Mouse (Mus musculus) CH12.LX (cell line): Measurements from ENCODE around the gene Rilpl1. TPM values are rescaled to one million over a fixed set of nuclear protein-coding genes. Genes with fewer than 3 reads are reported as not detected.

Experiments
- DNase-seq: peaks from one replicate; pipeline ENCODE4 v3.0.0-alpha.2; 2013; ENCODE audit errors: extremely low read depth
- H3K27ac ChIP-seq: 2 replicates; pipeline ENCODE4 v1.5.1; 2012; ENCODE audit warnings: low read depth, mild to moderate bottlenecking, control low read depth, moderate library complexity; ENCODE audit not compliant: insufficient read depth
- H3K27me3 ChIP-seq: replicated peaks from 2 replicates; pipeline ENCODE3; 2012; ENCODE audit warnings: inconsistent platforms
- H3K36me3 ChIP-seq, 2 experiments: replicated peaks in 1 of 2; 2 replicates each; pipeline versions ENCODE3 to v1.6.1; 2012; ENCODE audit warnings: inconsistent platforms in 1 of 2, low read length in 1 of 2, mild to moderate bottlenecking in 1 of 2, mixed read lengths in 1 of 2, moderate library complexity in 1 of 2; ENCODE audit not compliant: control insufficient read depth in 1 of 2, insufficient read depth in 1 of 2
- H3K4me1 ChIP-seq, 2 experiments: 2 replicates each; pipeline ENCODE4 v1.6.1; 2012; ENCODE audit warnings: inconsistent platforms in 1 of 2, moderate library complexity in 1 of 2; ENCODE audit not compliant: insufficient read depth in 2 of 2, control insufficient read depth in 1 of 2
- H3K4me2 ChIP-seq: 2 replicates; pipeline ENCODE4 v1.6.1; 2012; ENCODE audit warnings: low read depth, mild to moderate bottlenecking, control low read depth; ENCODE audit not compliant: poor library complexity, insufficient read depth, severe bottlenecking
- H3K4me3 ChIP-seq, 3 experiments: fragments of 150-350 bp in 1 of 3; sonication (generic) in 1 of 3; replicated peaks in 1 of 3; 2 replicates each; pipeline versions ENCODE3 to v1.5.1; 2011 to 2012; ENCODE audit warnings: low read depth in 2 of 3, low read length in 2 of 3, mild to moderate bottlenecking in 2 of 3, moderate library complexity in 2 of 3, control low read depth in 1 of 3, improper control_type of control experiment in 1 of 3, inconsistent platforms in 1 of 3, mixed read lengths in 1 of 3; ENCODE audit not compliant: poor library complexity in 1 of 3
- H3K79me2 ChIP-seq: replicated peaks from 2 replicates; pipeline ENCODE4 v1.6.1; 2012; ENCODE audit warnings: mild to moderate bottlenecking, moderate library complexity; ENCODE audit not compliant: control insufficient read depth, poor library complexity, insufficient read depth, severe bottlenecking; ENCODE audit errors: extremely low read depth
- H3K9ac ChIP-seq: 2 replicates; pipeline ENCODE4 v1.6.1; 2012; ENCODE audit warnings: low read depth, mild to moderate bottlenecking, control low read depth, moderate library complexity; ENCODE audit not compliant: insufficient read depth
- H3K9me3 ChIP-seq: replicated peaks from 2 replicates; pipeline ENCODE3; 2012; ENCODE audit warnings: low read length, inconsistent platforms, mixed read lengths
- BHLHE40 ChIP-seq: IDR thresholded peaks from 2 replicates; pipeline ENCODE4 v1.6.1; 2011; ENCODE audit warnings: mild to moderate bottlenecking, low read depth, low read length, improper control_type of control experiment
- CHD1 ChIP-seq: IDR thresholded peaks from 2 replicates; pipeline ENCODE4 v1.6.1; 2012; ENCODE audit warnings: low read depth, low read length, improper control_type of control experiment, inconsistent platforms
- EP300 ChIP-seq: IDR thresholded peaks from 2 replicates; pipeline ENCODE4 v1.6.1; 2011; ENCODE audit warnings: low read length, improper control_type of control experiment
- ETS1 ChIP-seq: conservative IDR thresholded peaks from 2 replicates; pipeline ENCODE4 v1.6.1; 2012; ENCODE audit warnings: low read depth, mild to moderate bottlenecking, inconsistent platforms, low read length, improper control_type of control experiment, moderate library complexity
- GABPA ChIP-seq: IDR thresholded peaks from 2 replicates; pipeline ENCODE4 v1.6.1; 2012; ENCODE audit warnings: low read depth, low read length, improper control_type of control experiment, inconsistent platforms; ENCODE audit not compliant: insufficient replicate concordance
- HCFC1 ChIP-seq: IDR thresholded peaks from 2 replicates; pipeline ENCODE4 v1.6.1; 2012; ENCODE audit warnings: low read depth, mild to moderate bottlenecking, inconsistent platforms, low read length, improper control_type of control experiment
- IRF4 ChIP-seq: IDR thresholded peaks from 2 replicates; pipeline ENCODE4 v1.6.1; 2014; ENCODE audit warnings: low read depth, mild to moderate bottlenecking, inconsistent platforms, low read length, improper control_type of control experiment
- MAFK ChIP-seq: IDR thresholded peaks from 2 replicates; pipeline ENCODE4 v1.6.1; 2011; ENCODE audit warnings: low read length, improper control_type of control experiment; ENCODE audit not compliant: insufficient replicate concordance
- MAX ChIP-seq: IDR thresholded peaks from 2 replicates; pipeline ENCODE4 v1.6.1; 2011; ENCODE audit warnings: low read length, improper control_type of control experiment
- MAZ ChIP-seq: IDR thresholded peaks from 2 replicates; pipeline ENCODE4 v1.6.1; 2012; ENCODE audit warnings: low read depth, mild to moderate bottlenecking, inconsistent platforms, low read length, improper control_type of control experiment, moderate library complexity
- MYC ChIP-seq: IDR thresholded peaks from 2 replicates; pipeline ENCODE4 v1.6.1; 2011; ENCODE audit warnings: low read depth, mild to moderate bottlenecking, improper control_type of control experiment, low read length
- NELFE ChIP-seq: IDR thresholded peaks from 2 replicates; pipeline ENCODE4 v1.6.1; 2011; ENCODE audit warnings: low read depth, low read length, improper control_type of control experiment
- POLR2A ChIP-seq: IDR thresholded peaks from 2 replicates; pipeline ENCODE4 v1.6.1; 2011; ENCODE audit warnings: low read depth, mild to moderate bottlenecking, improper control_type of control experiment, low read length
- POLR2AphosphoS2 ChIP-seq: IDR thresholded peaks from 2 replicates; pipeline ENCODE4 v1.6.1; 2011; ENCODE audit warnings: low read depth, low read length, improper control_type of control experiment
- RAD21 ChIP-seq: IDR thresholded peaks from 2 replicates; pipeline ENCODE4 v1.6.1; 2011; ENCODE audit warnings: low read depth, mild to moderate bottlenecking, low read length, improper control_type of control experiment, moderate library complexity
- RCOR1 ChIP-seq: conservative IDR thresholded peaks from 2 replicates; pipeline ENCODE4 v1.6.1; 2012; ENCODE audit warnings: low read depth, mild to moderate bottlenecking, inconsistent platforms, low read length, improper control_type of control experiment
- SMC3 ChIP-seq: IDR thresholded peaks from 2 replicates; pipeline ENCODE4 v1.6.1; 2011; ENCODE audit warnings: low read depth, low read length, improper control_type of control experiment
- TBP ChIP-seq: conservative IDR thresholded peaks from 2 replicates; pipeline ENCODE4 v1.6.1; 2011; ENCODE audit warnings: low read depth, low read length, improper control_type of control experiment
- UBTF ChIP-seq: IDR thresholded peaks from 2 replicates; pipeline ENCODE4 v1.6.1; 2012; ENCODE audit warnings: low read depth, mild to moderate bottlenecking, inconsistent platforms, low read length, improper control_type of control experiment, moderate library complexity
- USF1 ChIP-seq: IDR thresholded peaks from 2 replicates; pipeline ENCODE4 v1.6.1; 2014; ENCODE audit warnings: low read depth, mild to moderate bottlenecking, inconsistent platforms, low read length, improper control_type of control experiment
- ZC3H11A ChIP-seq: IDR thresholded peaks from 2 replicates; pipeline ENCODE4 v1.6.1; 2012; ENCODE audit warnings: low read depth, mild to moderate bottlenecking, inconsistent platforms, low read length, improper control_type of control experiment
- ZKSCAN1 ChIP-seq: IDR thresholded peaks from 2 replicates; pipeline ENCODE4 v1.6.1; 2012; ENCODE audit warnings: low read depth, inconsistent platforms, low read length, improper control_type of control experiment, borderline replicate concordance
- dilution Hi-C: fragments of 300-500 bp; cut with MboI; formaldehyde crosslinking; loops from 2 replicates; pipeline ENCODE4 v1.14.3; 2020; ENCODE audit warnings: low sequenced_read_pairs; ENCODE audit not compliant: extremely low pct_unique_long_range_greater_than_20kb, extremely low pct_ligation_motif_present
- in situ Hi-C: fragments of 300-500 bp; cut with MboI; formaldehyde crosslinking; loops from 3 replicates; pipeline ENCODE4 v1.14.3; 2019; ENCODE audit warnings: low sequenced_read_pairs, low pct_ligation_motif_present, low pct_unique_long_range_greater_than_20kb, mixed read lengths
- polyA plus RNA-seq: library from polyadenylated mRNA; unstranded; fragments of >175 nt; gene quantifications from 2 replicates; pipeline ENCODE4 v1.2.1, GENCODE M21; 2012; ENCODE audit warnings: low read depth; ENCODE audit not compliant: insufficient read length
- total RNA-seq, 2 experiments: library from RNA; depleted of rRNA; stranded (reverse); fragments of 300-350 nt in 1 of 2; fragments of >200 nt in 1 of 2; gene quantifications; 2 replicates each; pipeline ENCODE4 v1.2.3; 2012 to 2014

The Rilpl1 gene
- total and polyA plus RNA-seq, 3 experiments: 3.1 to 5.7 (median 5.4) TPM

DNA sequence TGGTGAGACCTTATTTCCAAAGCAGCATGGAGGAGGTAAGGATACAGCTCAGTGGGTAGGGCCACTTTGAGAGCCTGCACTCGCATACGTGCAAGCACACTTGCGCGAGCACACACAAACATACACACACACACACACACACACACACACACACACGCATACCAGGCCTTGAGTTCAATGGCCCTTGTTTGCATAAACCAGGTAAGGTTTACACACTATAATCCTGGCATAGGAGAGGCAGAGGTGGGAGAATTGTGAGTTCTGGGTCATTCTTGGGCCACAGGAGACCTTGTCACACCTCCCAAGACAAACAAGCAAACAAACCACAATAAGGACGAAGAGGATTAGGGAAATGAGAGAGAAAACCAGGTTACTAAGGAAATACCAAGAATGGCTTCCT is 22.0 kb downstream of the Rilpl1 start:
- TF ChIP-seq MAFK: no peak
- no peak for TF ChIP-seq CHD1
- no peak for TF ChIP-seq TBP
- TF ChIP-seq POLR2AphosphoS2: no peak
- no peak for TF ChIP-seq NELFE
- DNase-seq: no peak
- H3K4me3 ChIP-seq: no peak overlapping the region
- H3K36me3 ChIP-seq: peaks cover under 1 to 17% of the 10 kb centered on the region in 2 experiments
- peaks cover 7 to 15% of the 10 kb centered on the region in 2 experiments; a peak in 3 of 4 replicates for H3K4me1 ChIP-seq
- in situ Hi-C loops: no loop called here
- no peaks in the 10 kb centered on the region for H3K9me3 ChIP-seq
- dilution Hi-C loops: no loop called here
- H3K79me2 ChIP-seq: no peaks in the 10 kb centered on the region
- no peaks in the 10 kb centered on the region for H3K27me3 ChIP-seq
- no peak overlapping the region for H3K4me2 ChIP-seq
- H3K9ac ChIP-seq: no peak overlapping the region
- no peak overlapping the region for H3K27ac ChIP-seq

- Histone ChIP-seq H3K4me1 (peaks cover 7 to 22% of the 10 kb centered on the region in 2 experiments; a peak in 3 of 4 replicates), H3K9me3 (no peaks in the 10 kb centered on the region), H3K9ac (no peak overlapping the region), H3K4me2 (no peak overlapping the region), H3K79me2 (no peaks in the 10 kb centered on the region), H3K27me3 (no peaks in the 10 kb centered on the region), H3K4me3 (no peak overlapping the region), H3K27ac (no peak overlapping the region), H3K36me3 (peaks cover 2 to 18% of the 10 kb centered on the region in 2 experiments)
- TF ChIP-seq BHLHE40 (no peak), RCOR1 (no peak), MAZ (no peak), POLR2AphosphoS2 (no peak), POLR2A (no peak), HCFC1 (no peak), ZKSCAN1 (no peak), RAD21 (no peak), MAX (no peak), SMC3 (no peak), UBTF (no peak), USF1 (no peak), ZC3H11A (no peak), IRF4 (no peak), EP300 (no peak), ETS1 (no peak), MYC (no peak), GABPA (no peak)
- no peak for DNase-seq
- dilution Hi-C loops: no loop called here
- in situ Hi-C loops: no loop called here
These were observed 24.3 kb downstream of the Rilpl1 start for GRCm38 (mm10) chr5:124506731-124507359.
